Mouse (Mus musculus) spleen, adult 12 weeks (tissue): ENCODE measurements around the gene Clmp.

ENCODE experiments used
- DNase-seq: peaks from one replicate; pipeline ENCODE4 v3.0.0; 2022; ENCODE audit warnings: low spot score

Gene Clmp

GRCm38 (mm10) chr9:40693026-40693425 is 7.3 kb downstream of the Clmp start:
- DNase-seq: no peak

- no peak for DNase-seq
These were observed 8.0 kb downstream of the Clmp start for GRCm38 (mm10) chr9:40693768-40694167.

- no peak for DNase-seq
These were observed 8.5 kb downstream of the Clmp start for GRCm38 (mm10) chr9:40694284-40694683.

- no peak for DNase-seq
These were observed 10.3 kb downstream of the Clmp start for GRCm38 (mm10) chr9:40696086-40696485.

GRCm38 (mm10) chr9:40699194-40699593 is 13.4 kb downstream of the Clmp start:
- DNase-seq: no peak

GRCm38 (mm10) chr9:40700253-40700652 is 14.5 kb downstream of the Clmp start:
- no peak for DNase-seq

- no peak for DNase-seq
These were observed 18.9 kb downstream of the Clmp start for GRCm38 (mm10) chr9:40704364-40705276.

- no peak for DNase-seq
These were observed 22.8 kb downstream of the Clmp start for GRCm38 (mm10) chr9:40708448-40709140.

GRCm38 (mm10) chr9:40709141-40709537 is 23.4 kb downstream of the Clmp start:
- no peak for DNase-seq

- DNase-seq: no peak
These were observed 23.8 kb downstream of the Clmp start for GRCm38 (mm10) chr9:40709587-40709986.

GRCm38 (mm10) chr9:40709991-40710390 is 24.2 kb downstream of the Clmp start:
- no peak for DNase-seq

GRCm38 (mm10) chr9:40711654-40712053 is 25.9 kb downstream of the Clmp start:
- DNase-seq: no peak

GRCm38 (mm10) chr9:40717182-40717874 is 31.6 kb downstream of the Clmp start:
- no peak for DNase-seq

GRCm38 (mm10) chr9:40717875-40718185 is 32.1 kb downstream of the Clmp start:
- DNase-seq: no peak

- DNase-seq: no peak
These were observed 35.1 kb downstream of the Clmp start for GRCm38 (mm10) chr9:40720881-40721280.

- DNase-seq: no peak
These were observed 37.6 kb downstream of the Clmp start for GRCm38 (mm10) chr9:40723311-40723772.

- DNase-seq: no peak
These were observed 39.2 kb downstream of the Clmp start for GRCm38 (mm10) chr9:40724978-40725377.

- DNase-seq: no peak
These were observed 41.5 kb downstream of the Clmp start for GRCm38 (mm10) chr9:40727140-40727823.

- no peak for DNase-seq
These were observed 42.2 kb downstream of the Clmp start for GRCm38 (mm10) chr9:40727824-40728495.

- DNase-seq: no peak
These were observed 44.5 kb downstream of the Clmp start for GRCm38 (mm10) chr9:40730302-40730700.
